ENCODE assay signal across 8 mouse cellular contexts in genomic region chr10:99227968-99228864, GRCm38 (mm10). TPM values are rescaled to one million over a fixed set of nuclear protein-coding genes. Genes with fewer than 3 reads are reported as not detected.
DNase-seq lines count a peak whose midpoint lies in the region; ATAC-seq and TF ChIP-seq lines count a peak whose summit lies in the region.

No protein-coding gene starts in this region.

- intact Hi-C loops in heart, postnatal 10 days (cut with DNase I) = loop anchor here (2.0 kb wide), 1 partner anchor 23 kb away; no protein-coding TSS in a partner anchor

- H3K4me3 ChIP-seq in heart, embryonic 10.5 days = peak overlapping the region; percentile 44; the same call in 1 of the 2 replicates
- peak overlapping the region; percentile 43; the same call in 1 of the 2 replicates for H3K4me3 ChIP-seq in embryonic facial prominence, embryonic 10.5 days
- no peak overlapping the region for H3K4me3 ChIP-seq in intestine, postnatal 0 days (ENCODE audit: low read depth, low read length)
- no peak overlapping the region for H3K4me3 ChIP-seq in limb, embryonic 15.5 days
- H3K4me3 ChIP-seq in midbrain, postnatal 0 days (ENCODE audit: low read depth, low read length) = no peak overlapping the region

- peaks cover 24% of the 10 kb centered on the region for H3K4me1 ChIP-seq in heart, embryonic 10.5 days
- peaks cover 41% of the 10 kb centered on the region for H3K4me1 ChIP-seq in embryonic facial prominence, embryonic 10.5 days
- H3K4me1 ChIP-seq in intestine, postnatal 0 days (replicated peaks; ENCODE audit: control insufficient read depth, insufficient read depth, low read length) = 0 out of 2 replicates have a peak, but pooled peaks cover 3% of the 10 kb centered on the region
- H3K4me1 ChIP-seq in limb, embryonic 15.5 days = peaks cover 20% of the 10 kb centered on the region
- no peaks in the 10 kb centered on the region for H3K4me1 ChIP-seq in midbrain, postnatal 0 days (ENCODE audit: insufficient read depth, low read length)

- no peaks in the 10 kb centered on the region for H3K27me3 ChIP-seq in heart, embryonic 10.5 days (ENCODE audit: insufficient read depth, poor library complexity, severe bottlenecking)
- peaks cover 4% of the 10 kb centered on the region; the same call in 1 of the 2 replicates for H3K27me3 ChIP-seq in embryonic facial prominence, embryonic 10.5 days (replicated peaks; ENCODE audit: low read depth, poor library complexity, severe bottlenecking)
- H3K27me3 ChIP-seq in intestine, postnatal 0 days (replicated peaks; ENCODE audit: control insufficient read depth, insufficient read depth, low read length) = no peaks in the 10 kb centered on the region
- no peaks in the 10 kb centered on the region for H3K27me3 ChIP-seq in limb, embryonic 15.5 days
- H3K27me3 ChIP-seq in midbrain, postnatal 0 days (ENCODE audit: insufficient read depth, low read length) = no peaks in the 10 kb centered on the region

- no peak for TF ChIP-seq CTCF in intestine, postnatal 0 days (IDR thresholded peaks at IDR 0.05; ENCODE audit: low read depth)
- no peak for TF ChIP-seq CTCF in midbrain, postnatal 0 days (IDR thresholded peaks at IDR 0.05)

- H3K9ac ChIP-seq in intestine, postnatal 0 days (ENCODE audit: low read depth, low read length) = no peak overlapping the region; the same call in 1 of the 2 replicates
- no peak overlapping the region for H3K9ac ChIP-seq in limb, embryonic 15.5 days
- no peak overlapping the region for H3K9ac ChIP-seq in midbrain, postnatal 0 days (replicated peaks; ENCODE audit: low read length, poor library complexity, severe bottlenecking)

- no peak for DNase-seq in heart, embryonic 10.5 days (ENCODE audit: low spot score)
- no peak for DNase-seq in heart, postnatal 10 days
- peak; percentile 41 for DNase-seq in embryonic facial prominence, embryonic 10.5 days (ENCODE audit: low spot score)
- peak; percentile 19 for DNase-seq in midbrain, postnatal 0 days (ENCODE audit: low spot score)
- DNase-seq in adrenal gland, postnatal 4 days (ENCODE audit: low spot score in 2 of 2) = no peak
- no peak for DNase-seq in urinary bladder, adult 18-20 months (ENCODE audit: low spot score in 2 of 2)

- peak overlapping the region; percentile 73 for H3K27ac ChIP-seq in heart, embryonic 10.5 days
- H3K27ac ChIP-seq in embryonic facial prominence, embryonic 10.5 days (replicated peaks) = peak overlapping the region; percentile 59
- H3K27ac ChIP-seq in intestine, postnatal 0 days (ENCODE audit: low read depth, low read length) = peak overlapping the region; percentile 17; the same call in 1 of the 2 replicates
- peak overlapping the region; percentile 66 for H3K27ac ChIP-seq in limb, embryonic 15.5 days
- no peak overlapping the region for H3K27ac ChIP-seq in midbrain, postnatal 0 days (ENCODE audit: low read depth, low read length)

- no peaks in the 10 kb centered on the region for H3K9me3 ChIP-seq in heart, embryonic 10.5 days
- no peaks in the 10 kb centered on the region for H3K9me3 ChIP-seq in embryonic facial prominence, embryonic 10.5 days
- no peaks in the 10 kb centered on the region for H3K9me3 ChIP-seq in intestine, postnatal 0 days (ENCODE audit: control insufficient read depth)
- H3K9me3 ChIP-seq in limb, embryonic 15.5 days = no peaks in the 10 kb centered on the region
- H3K9me3 ChIP-seq in midbrain, postnatal 0 days (ENCODE audit: low read length) = no peaks in the 10 kb centered on the region

- WGBS in heart, embryonic 10.5 days = 33% methylated on average over 17 of the region's 17 CpGs
- 27% methylated on average over 17 of the region's 17 CpGs for WGBS in embryonic facial prominence, embryonic 10.5 days
- WGBS in intestine, postnatal 0 days = 58% methylated on average over 17 of the region's 17 CpGs
- WGBS in limb, embryonic 15.5 days = 31% methylated on average over 17 of the region's 17 CpGs
- 33% methylated on average over 17 of the region's 17 CpGs for WGBS in midbrain, postnatal 0 days

- no peaks in the 10 kb centered on the region for H3K36me3 ChIP-seq in heart, embryonic 10.5 days
- no peaks in the 10 kb centered on the region for H3K36me3 ChIP-seq in embryonic facial prominence, embryonic 10.5 days (replicated peaks)
- H3K36me3 ChIP-seq in intestine, postnatal 0 days (ENCODE audit: control insufficient read depth, insufficient read depth) = no peaks in the 10 kb centered on the region
- no peaks in the 10 kb centered on the region for H3K36me3 ChIP-seq in limb, embryonic 15.5 days
- H3K36me3 ChIP-seq in midbrain, postnatal 0 days (ENCODE audit: insufficient read depth, low read length) = no peaks in the 10 kb centered on the region

- ATAC-seq in intestine, postnatal 0 days = no peak
- no peak for ATAC-seq in limb, embryonic 15.5 days (ENCODE audit: insufficient number of reproducible peaks, low FRiP score, low TSS enrichment, low read depth)
- no peak for ATAC-seq in midbrain, postnatal 0 days (ENCODE audit: low FRiP score)

- H3K4me2 ChIP-seq in intestine, postnatal 0 days (replicated peaks; ENCODE audit: low read depth) = no peak overlapping the region; the same call in 1 of the 2 replicates
- peak overlapping the region; percentile 25; the same call in 1 of the 2 replicates for H3K4me2 ChIP-seq in limb, embryonic 15.5 days
- H3K4me2 ChIP-seq in midbrain, postnatal 0 days (ENCODE audit: low read depth, low read length, poor library complexity, severe bottlenecking) = peak overlapping the region; percentile 3; the same call in 1 of the 2 replicates

RNA-seq across cellular contexts. Expression of gene Dusp6, which starts 34.8 kb away (rescaled TPM):
- polyA plus RNA-seq in heart, embryonic 10.5 days (2016; fragmentation: Nextera tagmentation; extraction: Ambion mirVana) = 58.5 and 65.3 TPM in 2 replicates
- total RNA-seq in heart, postnatal 10 days (2021) = 10 to 100 TPM; 29.2 to 38.3 TPM
- 122 and 131 TPM in 2 replicates for polyA plus RNA-seq in embryonic facial prominence, embryonic 10.5 days (2016; fragmentation: Nextera tagmentation; extraction: Ambion mirVana)
- 27.9 and 34.6 TPM in 2 replicates for polyA plus RNA-seq in intestine, postnatal 0 days (2015; fragmentation: Nextera tagmentation; extraction: Ambion mirVana)
- 66.8 and 71.9 TPM in 2 replicates for polyA plus RNA-seq in limb, embryonic 15.5 days (2015; fragmentation: Nextera tagmentation; extraction: Ambion mirVana)
- 47.7 and 52.1 TPM in 2 replicates for total RNA-seq in midbrain, postnatal 0 days (2014; rRNA removed)
- polyA plus RNA-seq in midbrain, postnatal 0 days (2015; fragmentation: Nextera tagmentation; extraction: Ambion mirVana) = 23.5 and 25.4 TPM in 2 replicates
- 100 to 1,000 TPM; 117 to 123 TPM for total RNA-seq in adrenal gland, postnatal 4 days (2021)

Comparison
In these comparisons a context has a peak if more than half of its experiments do, and no peak if none do; other contexts are left out.
1. DNase-seq: peak in embryonic facial prominence, embryonic 10.5 days (single experiment) and midbrain, postnatal 0 days (single experiment); none in heart, embryonic 10.5 days (single experiment), heart, postnatal 10 days (0 of 2), adrenal gland, postnatal 4 days (0 of 2) and urinary bladder, adult 18-20 months (0 of 2).
2. H3K4me3 ChIP-seq: peak in heart, embryonic 10.5 days (single experiment) and embryonic facial prominence, embryonic 10.5 days (single experiment); none in intestine, postnatal 0 days (single experiment), limb, embryonic 15.5 days (single experiment) and midbrain, postnatal 0 days (single experiment).